Comparison of ENCODE assay signal across 10 mouse cellular contexts in the genomic region with DNA sequence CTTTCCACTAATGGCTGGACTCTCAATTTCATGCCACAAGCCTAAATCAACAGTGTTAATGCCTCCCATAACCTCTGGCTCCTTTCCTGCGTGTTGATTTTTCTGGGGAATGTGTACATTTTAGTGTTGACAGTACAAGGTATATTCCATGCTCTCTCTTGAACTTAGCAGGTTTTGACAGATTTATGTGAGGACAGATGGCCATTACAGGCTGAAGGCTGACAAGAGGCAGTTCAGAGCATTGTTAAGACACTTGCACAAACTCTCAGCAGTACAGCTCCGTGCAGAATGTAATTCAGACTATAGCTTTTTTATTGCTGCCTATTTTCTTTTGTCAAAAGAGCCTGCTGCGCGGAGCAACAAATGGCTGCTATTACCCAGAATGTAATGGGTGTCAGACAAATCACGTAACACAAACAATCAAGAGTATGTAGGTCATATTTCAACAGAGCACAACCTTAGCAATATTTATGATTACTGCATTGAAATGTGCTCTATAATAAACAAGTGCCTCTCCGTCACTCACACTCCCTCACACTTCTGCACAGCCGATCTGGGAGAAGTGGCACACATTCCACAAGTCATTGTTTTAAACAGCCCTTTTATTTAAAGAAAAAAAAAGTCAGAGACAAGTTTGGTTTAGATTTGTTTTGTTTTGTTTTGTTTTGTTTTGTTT.
DNase-seq lines count a peak whose midpoint lies in the region; ATAC-seq lines count a peak whose summit lies in the region.
"Had no signal": no experiment of that assay in that cellular context is flagged by ENCODE, and none has a peak within 500 bp of the region (broad histone marks: within the 10 kb centered on the region; RNA-seq: fewer than 3 reads in every experiment).

No protein-coding gene starts in this region.

- 26% methylated on average over 7 of the region's 7 CpGs for WGBS in hindbrain, embryonic 16.5 days
- 29% methylated on average over 7 of the region's 7 CpGs for WGBS in hindbrain, embryonic 12.5 days
- 50% methylated on average over 7 of the region's 7 CpGs for WGBS in midbrain, embryonic 12.5 days
- 37% methylated on average over 7 of the region's 7 CpGs for WGBS in midbrain, embryonic 16.5 days
- 28% methylated on average over 7 of the region's 7 CpGs for WGBS in large intestine, adult 2 months
- WGBS in stomach, embryonic 15.5 days: 23% methylated on average over 7 of the region's 7 CpGs

- no peaks in the 10 kb centered on the region for H3K9me3 ChIP-seq in hindbrain, embryonic 16.5 days (ENCODE audit: control insufficient read depth, low read length)
- H3K9me3 ChIP-seq in hindbrain, embryonic 12.5 days (replicated peaks): 0 out of 2 replicates have a peak, but pooled peaks cover under 1% of the 10 kb centered on the region
- no peaks in the 10 kb centered on the region for H3K9me3 ChIP-seq in midbrain, embryonic 12.5 days
- H3K9me3 ChIP-seq in midbrain, embryonic 16.5 days (replicated peaks; ENCODE audit: control insufficient read depth, low read length, poor library complexity, severe bottlenecking): peaks cover under 1% of the 10 kb centered on the region; the same call in 1 of the 2 replicates
- H3K9me3 ChIP-seq in stomach, embryonic 15.5 days: no peaks in the 10 kb centered on the region
- H3K9me3 ChIP-seq: midbrain, embryonic 15.5 days had no signal

- H3K27ac ChIP-seq in hindbrain, embryonic 16.5 days (ENCODE audit: low read depth, low read length): no peak overlapping the region
- no peak overlapping the region for H3K27ac ChIP-seq in hindbrain, embryonic 12.5 days
- H3K27ac ChIP-seq in midbrain, embryonic 12.5 days (replicated peaks): no peak overlapping the region
- no peak overlapping the region for H3K27ac ChIP-seq in midbrain, embryonic 16.5 days (ENCODE audit: low read length)
- H3K27ac ChIP-seq in stomach, embryonic 15.5 days: no peak overlapping the region
- H3K27ac ChIP-seq: midbrain, embryonic 15.5 days had no signal

- DNase-seq in large intestine, adult 2 months (ENCODE audit: low read depth, low spot score): peak; percentile 13
- DNase-seq: kidney, postnatal 10 days; retina, postnatal 1 day had no signal

- H3K36me3 ChIP-seq in hindbrain, embryonic 16.5 days (ENCODE audit: control insufficient read depth, insufficient read depth, low read length): no peaks in the 10 kb centered on the region; the same call in 1 of the 2 replicates
- no peaks in the 10 kb centered on the region for H3K36me3 ChIP-seq in hindbrain, embryonic 12.5 days
- H3K36me3 ChIP-seq in midbrain, embryonic 12.5 days: no peaks in the 10 kb centered on the region
- H3K36me3 ChIP-seq in midbrain, embryonic 16.5 days (ENCODE audit: control insufficient read depth, insufficient read depth, low read length): peaks cover 3% of the 10 kb centered on the region; the same call in 1 of the 2 replicates
- H3K36me3 ChIP-seq in stomach, embryonic 15.5 days: no peaks in the 10 kb centered on the region
- H3K36me3 ChIP-seq: midbrain, embryonic 15.5 days had no signal

- peak; percentile 27; the same call in 1 of the 2 replicates for ATAC-seq in hindbrain, embryonic 16.5 days
- no peak for ATAC-seq in hindbrain, embryonic 12.5 days (ENCODE audit: low FRiP score)
- peak; percentile 58; the same call in 1 of the 2 replicates for ATAC-seq in midbrain, embryonic 12.5 days (ENCODE audit: low FRiP score, low read depth)
- no peak for ATAC-seq in midbrain, embryonic 16.5 days
- peak; percentile 35; the same call in 1 of the 2 replicates for ATAC-seq in stomach, embryonic 15.5 days (ENCODE audit: insufficient read depth, low FRiP score, low read depth)
- no peak for ATAC-seq in erythroblast, adult 5-6 weeks (replicated peaks; ENCODE audit: low FRiP score, poor library complexity, severe bottlenecking)
- ATAC-seq: midbrain, embryonic 15.5 days had no signal

- no peak overlapping the region for H3K4me3 ChIP-seq in hindbrain, embryonic 16.5 days (ENCODE audit: low read length)
- no peak overlapping the region for H3K4me3 ChIP-seq in hindbrain, embryonic 12.5 days
- H3K4me3 ChIP-seq in midbrain, embryonic 12.5 days: no peak overlapping the region
- H3K4me3 ChIP-seq in midbrain, embryonic 16.5 days (ENCODE audit: low read depth, low read length): no peak overlapping the region
- H3K4me3 ChIP-seq in stomach, embryonic 15.5 days (replicated peaks): no peak overlapping the region
- H3K4me3 ChIP-seq: midbrain, embryonic 15.5 days had no signal

- no peak overlapping the region for H3K9ac ChIP-seq in hindbrain, embryonic 16.5 days (ENCODE audit: low read depth, low read length)
- H3K9ac ChIP-seq in hindbrain, embryonic 12.5 days: no peak overlapping the region
- no peak overlapping the region for H3K9ac ChIP-seq in midbrain, embryonic 12.5 days (replicated peaks)
- no peak overlapping the region for H3K9ac ChIP-seq in midbrain, embryonic 16.5 days (ENCODE audit: low read depth, low read length)
- no peak overlapping the region for H3K9ac ChIP-seq in stomach, embryonic 15.5 days
- H3K9ac ChIP-seq: midbrain, embryonic 15.5 days had no signal

- no peak overlapping the region for H3K4me2 ChIP-seq in hindbrain, embryonic 16.5 days (ENCODE audit: low read length)
- H3K4me2 ChIP-seq in hindbrain, embryonic 12.5 days (replicated peaks): no peak overlapping the region
- H3K4me2 ChIP-seq in midbrain, embryonic 12.5 days (replicated peaks): no peak overlapping the region
- no peak overlapping the region for H3K4me2 ChIP-seq in midbrain, embryonic 16.5 days (ENCODE audit: low read length)
- no peak overlapping the region for H3K4me2 ChIP-seq in stomach, embryonic 15.5 days
- H3K4me2 ChIP-seq: midbrain, embryonic 15.5 days had no signal

- H3K4me1 ChIP-seq in hindbrain, embryonic 16.5 days (ENCODE audit: control insufficient read depth, insufficient read depth, low read depth, low read length): peaks cover 3% of the 10 kb centered on the region; the same call in 1 of the 2 replicates
- H3K4me1 ChIP-seq in hindbrain, embryonic 12.5 days: peaks cover 11% of the 10 kb centered on the region; the same call in 1 of the 2 replicates
- peaks cover 6% of the 10 kb centered on the region for H3K4me1 ChIP-seq in midbrain, embryonic 12.5 days
- H3K4me1 ChIP-seq in midbrain, embryonic 16.5 days (ENCODE audit: control insufficient read depth, insufficient read depth, low read length): no peaks in the 10 kb centered on the region
- 0 out of 2 replicates have a peak, but pooled peaks cover 4% of the 10 kb centered on the region for H3K4me1 ChIP-seq in stomach, embryonic 15.5 days
- H3K4me1 ChIP-seq: midbrain, embryonic 15.5 days had no signal

- H3K27me3 ChIP-seq in hindbrain, embryonic 16.5 days (replicated peaks; ENCODE audit: control insufficient read depth, insufficient read depth, low read length): no peaks in the 10 kb centered on the region
- H3K27me3 ChIP-seq in hindbrain, embryonic 12.5 days: no peaks in the 10 kb centered on the region
- H3K27me3 ChIP-seq in midbrain, embryonic 12.5 days: no peaks in the 10 kb centered on the region
- no peaks in the 10 kb centered on the region for H3K27me3 ChIP-seq in midbrain, embryonic 16.5 days (ENCODE audit: control insufficient read depth, insufficient read depth, low read depth, low read length)
- H3K27me3 ChIP-seq in stomach, embryonic 15.5 days (replicated peaks): no peaks in the 10 kb centered on the region
- H3K27me3 ChIP-seq: midbrain, embryonic 15.5 days had no signal

Comparison
In these comparisons a context has a peak if more than half of its experiments do, and no peak if none do; other contexts are left out.
1. ATAC-seq: peak in hindbrain, embryonic 16.5 days (single experiment), midbrain, embryonic 12.5 days (single experiment) and stomach, embryonic 15.5 days (single experiment); none in hindbrain, embryonic 12.5 days (single experiment), midbrain, embryonic 16.5 days (single experiment) and erythroblast, adult 5-6 weeks (single experiment).